Mouse (Mus musculus): ENCODE measurements around the gene Elavl1.
"Not testable (repeated sequence)": the region's sequence is repeated elsewhere in the genome, so short reads cannot be mapped to it uniquely, and the experiment has no call there.

The Elavl1 gene

DNA sequence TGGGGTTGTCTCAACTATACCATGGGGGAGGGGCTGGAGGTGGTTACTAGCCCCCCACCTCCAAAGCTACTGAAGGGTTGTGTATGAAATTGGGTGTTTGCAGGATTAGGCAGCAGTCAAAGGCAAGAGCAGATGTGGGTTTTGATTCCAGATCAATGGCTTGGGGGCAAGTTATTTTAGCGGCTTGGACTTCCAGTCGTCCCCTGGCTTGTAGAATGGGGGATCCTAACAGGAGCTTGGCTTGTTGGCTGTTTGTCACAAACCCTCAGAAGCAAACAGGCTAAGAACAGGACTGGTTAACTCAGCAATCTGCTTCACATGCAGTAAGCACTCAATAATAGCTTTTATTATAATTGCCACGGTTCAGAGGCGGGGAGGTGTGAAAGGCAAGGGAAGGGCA, 67.9 kb downstream of the Elavl1 start:
- DNase-seq = peak in 1 of 2 experiments; percentile 2

DNA sequence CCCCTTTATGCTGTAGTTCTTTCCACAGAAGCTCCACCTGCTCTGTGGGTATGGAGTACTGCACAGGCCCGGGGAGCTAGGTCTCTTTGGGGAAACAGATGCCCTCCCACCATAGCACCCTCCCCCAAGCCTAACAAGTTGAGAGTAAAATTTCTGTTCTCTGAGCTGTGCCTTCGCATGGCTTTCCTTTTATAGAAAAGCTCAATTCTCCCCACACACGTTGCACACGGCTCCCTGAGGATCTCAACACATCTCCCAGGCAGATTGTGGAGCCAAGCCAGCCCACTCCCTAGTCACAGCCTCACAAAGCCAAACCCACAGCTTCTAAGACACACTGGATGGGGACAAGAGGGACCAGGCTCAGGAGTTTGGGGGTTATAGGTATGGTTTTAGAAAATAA, 68.3 kb downstream of the Elavl1 start:
- DNase-seq = peak in 1 of 2 experiments; percentile 4

DNA sequence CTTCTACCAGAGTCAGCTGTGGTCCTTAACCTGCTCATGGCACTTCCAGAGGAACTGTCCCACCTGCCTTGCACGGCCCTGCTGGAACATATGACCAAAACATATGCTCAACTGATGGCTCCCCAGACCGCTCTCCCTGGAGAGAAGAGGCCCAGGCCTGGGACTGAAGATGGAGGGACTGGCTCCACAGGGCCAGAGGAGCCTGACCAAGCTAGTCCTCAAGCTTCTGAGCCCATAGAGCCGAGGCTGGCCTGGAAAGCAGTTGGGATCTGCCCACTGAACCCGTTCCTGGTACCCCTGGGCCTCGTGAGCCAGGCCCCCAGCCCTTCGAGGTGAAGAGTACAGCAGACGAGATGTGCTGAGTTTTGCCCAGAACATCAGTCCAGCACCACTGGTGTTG, 69.7 kb downstream of the Elavl1 start:
- not testable (repeated sequence) for DNase-seq

DNA sequence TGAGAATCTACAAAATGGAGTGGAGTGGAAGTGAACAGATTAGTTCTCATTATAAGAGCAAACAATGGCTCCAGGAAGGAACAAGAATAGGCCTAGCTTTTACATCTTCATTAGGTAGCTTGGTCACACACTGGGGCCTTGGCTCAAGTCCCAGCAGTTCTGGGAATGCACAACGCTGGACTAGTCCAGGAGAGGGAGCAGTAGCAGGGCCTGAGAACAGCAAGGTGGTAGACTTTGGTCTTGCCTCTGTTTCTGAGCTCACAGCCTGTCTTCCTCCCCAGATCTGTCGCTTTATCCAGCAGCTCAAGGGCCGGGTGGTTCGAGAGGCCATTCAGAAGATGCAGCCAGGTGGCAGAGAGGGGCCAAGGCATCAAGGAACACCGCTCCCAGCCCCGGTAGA, 71.2 kb downstream of the Elavl1 start:
- peak; percentile 77 to 90 for DNase-seq

DNA sequence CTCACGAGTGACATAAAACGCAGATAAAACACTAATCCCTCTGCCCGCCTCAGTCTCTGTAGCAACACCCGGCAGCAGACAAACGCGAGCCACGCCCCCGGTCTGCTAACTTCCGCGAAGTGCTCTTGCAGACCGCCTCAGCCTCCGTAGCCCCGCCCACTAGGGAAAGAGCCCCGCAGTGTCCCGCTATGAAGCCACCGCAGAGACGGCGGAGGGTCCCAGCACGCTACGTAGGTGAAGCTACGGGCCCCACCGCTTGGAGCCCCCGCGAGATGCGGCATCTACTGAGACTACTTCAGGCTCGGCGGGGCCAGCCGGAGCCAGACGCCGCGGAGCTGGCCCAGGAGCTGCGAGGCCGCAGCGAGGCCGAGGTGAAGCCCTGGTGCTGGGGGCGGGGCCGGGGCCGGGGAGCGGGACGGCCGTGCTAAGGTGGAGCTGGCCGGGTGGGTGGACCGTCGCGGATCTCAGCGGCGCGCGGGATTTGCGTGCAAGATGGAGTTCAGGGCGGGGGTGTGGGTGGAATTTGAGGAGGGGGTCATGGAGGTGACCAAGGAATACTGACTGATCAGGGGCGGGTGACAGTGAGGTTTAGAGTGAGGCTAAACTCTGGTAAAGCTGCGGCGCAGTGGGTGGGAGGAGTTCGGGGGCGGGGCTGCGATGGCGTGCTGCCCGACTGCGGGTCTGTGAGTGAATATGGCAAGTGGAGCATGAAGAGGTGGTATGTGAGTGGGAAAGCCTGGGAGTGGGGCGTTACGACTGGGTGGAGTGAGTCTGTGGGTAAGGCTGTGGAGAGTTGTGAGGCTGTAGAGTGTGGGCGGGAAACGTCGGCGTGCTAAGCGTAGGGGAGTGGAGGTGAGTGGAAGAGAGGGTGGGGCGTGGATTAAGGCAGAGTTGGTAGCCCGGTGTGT, 72.0 kb downstream of the Elavl1 start, which contains the start of gene Snapc2:
Gene Snapc2, plus strand, starts transcription at position 147 of the 908 bp plus-strand sequence.
- peak; percentile 95 to 97 for DNase-seq

DNA sequence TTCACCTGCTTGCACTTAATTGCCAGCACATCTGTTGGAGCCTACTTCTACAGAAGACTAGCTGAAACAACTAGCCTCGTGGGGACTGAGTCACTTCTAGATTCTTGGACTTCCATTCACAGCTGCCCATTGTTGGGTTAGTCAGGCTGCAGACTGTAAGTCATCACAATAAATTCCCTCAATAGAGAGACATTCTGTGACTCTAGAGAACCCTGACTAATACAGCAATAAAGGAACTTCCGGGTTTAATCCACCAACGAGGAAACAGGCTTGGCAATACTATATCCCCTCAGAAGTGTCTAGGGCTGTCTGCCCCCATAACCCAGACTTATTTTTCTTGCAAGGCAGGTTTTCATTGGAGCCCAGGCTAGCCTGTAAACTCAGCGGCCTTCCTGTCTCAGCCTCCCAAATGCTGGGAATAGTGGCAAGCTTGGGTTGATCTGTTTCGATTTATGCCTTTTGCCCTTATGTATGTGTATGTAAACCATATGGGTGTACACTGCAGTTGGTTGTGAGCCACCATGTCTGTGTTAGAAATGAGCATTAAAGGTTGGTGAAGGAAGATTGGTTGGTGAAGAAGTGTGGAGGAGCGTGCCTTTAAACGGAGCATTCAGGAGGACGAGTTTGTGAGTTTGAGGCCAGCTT, 73.0 kb downstream of the Elavl1 start:
- DNase-seq = peak in 1 of 2 experiments; percentile 6

DNA sequence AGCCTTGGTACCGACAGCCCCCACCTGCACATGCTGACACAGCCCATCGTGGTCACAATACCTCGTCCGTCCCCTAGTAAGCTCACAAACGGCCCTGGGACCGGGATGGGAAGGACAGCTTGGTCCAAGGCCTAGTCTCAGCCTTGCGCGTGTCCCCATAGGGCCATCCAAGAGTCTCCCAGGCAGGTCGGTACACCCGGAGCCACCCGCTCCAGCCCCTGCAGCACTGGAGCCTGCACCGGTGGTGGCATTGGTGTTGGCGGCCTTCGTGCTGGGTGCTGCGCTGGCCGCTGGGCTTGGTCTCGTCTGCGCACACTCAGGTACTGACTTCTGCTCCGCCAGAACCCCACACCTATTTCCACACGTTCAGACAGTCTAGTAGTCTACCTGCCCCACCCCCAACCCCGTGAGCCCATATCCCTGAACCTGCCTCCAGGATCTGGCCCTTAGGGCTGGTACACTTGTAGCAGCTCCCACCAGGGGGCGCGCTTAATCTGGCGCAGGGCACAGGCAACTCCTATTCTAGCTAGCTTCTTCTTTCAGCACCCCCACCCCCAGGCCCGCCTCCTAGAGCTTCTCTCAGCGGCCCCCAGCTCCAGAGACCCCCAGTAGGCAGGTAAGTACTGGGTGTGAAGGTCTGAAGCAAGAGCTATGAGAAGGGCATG, 74.8 kb downstream of the Elavl1 start:
- DNase-seq = peak; percentile 85 to 92

DNA sequence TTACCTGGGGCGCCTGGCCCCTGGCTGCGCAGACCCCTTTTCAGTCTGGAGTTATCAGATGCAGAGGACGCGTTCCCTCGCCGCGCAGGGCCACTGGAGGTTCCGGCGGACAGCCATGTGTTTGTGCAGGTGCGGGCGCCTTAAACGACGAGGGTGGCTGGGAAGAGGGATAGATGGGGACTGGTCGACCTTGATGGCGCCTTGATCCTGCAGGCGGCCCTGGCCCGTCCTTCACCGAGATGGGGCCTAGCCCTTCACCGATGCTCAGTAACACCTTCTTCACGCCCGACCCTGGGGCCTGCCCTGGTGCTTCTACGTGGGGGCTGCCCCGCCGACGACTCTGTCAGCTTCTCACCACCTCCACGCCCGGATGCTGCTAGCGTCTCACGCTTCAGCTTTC, 76.0 kb downstream of the Elavl1 start:
- DNase-seq = peak in 1 of 2 experiments; percentile 19

DNA sequence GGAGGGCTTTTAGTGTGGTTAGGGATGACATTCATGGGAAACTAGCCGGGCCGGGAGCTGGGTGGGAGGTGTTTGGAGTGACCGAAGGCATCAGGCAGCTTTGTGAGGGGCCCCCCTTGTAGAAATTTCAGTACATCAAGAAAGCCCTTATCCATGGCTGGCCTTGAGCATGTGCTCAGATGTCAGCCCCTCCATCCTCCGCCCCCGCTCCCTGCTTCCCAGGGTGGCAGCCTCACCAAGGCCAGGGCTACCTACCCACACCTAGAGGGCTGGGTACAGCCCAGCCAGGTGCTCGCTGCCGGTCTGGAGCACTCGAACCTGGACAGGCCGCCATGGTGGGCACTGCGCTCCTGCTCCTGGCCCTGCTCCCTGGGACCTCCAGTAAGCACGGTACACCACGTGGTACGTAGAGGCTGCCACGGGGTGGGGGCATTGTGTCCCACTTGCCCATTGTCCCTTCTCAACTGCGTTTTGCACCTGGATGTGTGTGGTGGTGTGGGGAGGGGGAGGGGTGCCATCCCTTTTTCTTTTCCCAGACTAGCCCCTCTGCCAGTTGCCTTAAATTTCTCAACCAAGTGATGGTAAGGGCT, 77.2 kb downstream of the Elavl1 start, which contains the start of gene Tgfbr3l:
Gene Tgfbr3l, plus strand, starts transcription at position 264 of the 590 bp plus-strand sequence.
- DNase-seq = no peak

DNA sequence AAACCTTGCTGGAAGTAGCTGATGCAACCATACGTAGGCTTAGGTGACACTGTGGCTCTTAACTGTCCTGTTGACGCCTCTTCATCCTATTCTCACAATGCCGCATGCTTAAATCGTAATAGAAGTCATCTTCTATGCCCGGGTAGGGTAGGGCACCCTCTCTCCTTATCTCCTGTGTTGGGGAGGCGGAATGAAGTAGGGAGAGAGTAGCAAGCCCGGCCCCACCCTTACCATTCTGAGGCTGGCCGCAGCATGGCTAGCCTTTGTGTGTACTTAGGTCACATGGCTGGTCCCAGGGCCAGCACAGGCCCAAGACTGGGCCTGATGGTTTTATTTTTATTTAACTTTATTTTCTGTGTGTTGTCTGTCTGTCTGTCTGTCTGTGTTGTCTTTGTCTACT, 78.0 kb downstream of the Elavl1 start:
- no peak for DNase-seq

DNA sequence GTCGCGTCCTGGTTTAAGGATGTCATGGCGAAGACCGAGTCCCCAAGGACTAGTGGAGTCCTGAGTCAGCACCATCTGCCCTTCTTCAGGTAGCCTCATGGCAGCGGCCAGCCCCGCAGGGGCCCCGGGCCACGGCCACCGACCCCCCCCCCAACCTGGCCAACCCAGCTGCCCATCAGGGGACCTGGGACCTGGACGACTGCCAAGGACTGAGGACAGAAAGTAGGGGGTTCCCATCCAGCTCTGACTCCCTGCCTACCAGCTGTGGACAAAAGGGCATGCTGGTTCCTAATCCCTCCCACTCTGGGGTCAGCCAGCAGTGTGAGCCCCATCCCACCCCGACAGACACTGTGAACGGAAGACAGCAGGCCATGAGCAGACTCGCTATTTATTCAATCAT, 79.5 kb downstream of the Elavl1 start:
- DNase-seq = peak in 1 of 2 experiments; percentile 40

DNA sequence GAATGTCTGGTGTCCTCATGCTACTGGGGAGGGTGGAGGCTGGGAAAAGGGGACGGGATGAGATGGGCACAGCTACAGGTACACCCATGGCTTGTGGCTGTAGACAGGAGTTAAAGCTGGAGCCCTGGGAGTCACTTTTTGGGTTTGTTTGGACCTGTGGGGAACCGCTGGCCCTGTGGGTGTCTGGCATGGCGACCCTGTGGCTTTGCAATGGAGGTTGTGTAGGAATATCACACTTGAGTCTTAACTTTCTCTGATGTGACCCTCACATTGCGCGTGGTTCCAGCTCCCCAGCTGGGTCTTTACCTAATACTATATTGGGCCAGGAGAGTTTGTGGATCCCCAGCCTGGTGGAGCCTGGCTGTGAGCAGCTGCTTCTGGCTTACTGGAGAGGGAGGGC, 80.2 kb downstream of the Elavl1 start:
- no peak for DNase-seq

DNA sequence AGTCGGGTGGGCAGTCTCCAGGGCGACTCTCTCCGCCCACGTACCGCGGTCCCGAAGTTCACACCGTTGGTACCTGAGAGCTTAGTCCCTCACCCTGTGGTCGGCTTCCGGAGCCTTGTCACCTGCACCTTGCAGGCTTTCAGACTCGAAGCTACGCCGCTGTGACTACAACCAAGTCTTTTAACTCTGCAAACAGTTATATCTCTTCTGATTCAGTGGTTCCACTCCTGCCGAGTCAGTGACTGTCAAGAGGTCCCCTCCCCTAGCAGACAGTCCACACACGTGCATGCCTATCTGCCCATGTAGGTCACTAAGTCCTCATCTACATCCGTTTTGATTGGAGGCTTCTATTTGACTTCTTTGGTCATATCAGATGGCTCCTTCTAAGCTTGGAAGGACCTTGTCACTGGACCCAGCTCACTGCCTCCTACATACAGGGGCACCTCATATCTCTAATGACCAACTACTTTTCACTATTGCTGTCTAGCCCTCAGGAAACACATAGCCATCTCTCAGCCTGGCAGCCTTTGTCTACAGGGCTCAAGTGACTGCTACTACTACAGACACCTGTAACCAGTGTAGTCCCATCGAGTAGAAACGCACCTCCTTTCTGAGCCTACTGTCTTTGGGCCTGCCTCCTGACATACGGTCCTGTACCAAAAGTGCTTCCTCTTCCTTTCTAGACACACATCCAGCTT, 85.9 kb downstream of the Elavl1 start:
- no peak for DNase-seq

DNA sequence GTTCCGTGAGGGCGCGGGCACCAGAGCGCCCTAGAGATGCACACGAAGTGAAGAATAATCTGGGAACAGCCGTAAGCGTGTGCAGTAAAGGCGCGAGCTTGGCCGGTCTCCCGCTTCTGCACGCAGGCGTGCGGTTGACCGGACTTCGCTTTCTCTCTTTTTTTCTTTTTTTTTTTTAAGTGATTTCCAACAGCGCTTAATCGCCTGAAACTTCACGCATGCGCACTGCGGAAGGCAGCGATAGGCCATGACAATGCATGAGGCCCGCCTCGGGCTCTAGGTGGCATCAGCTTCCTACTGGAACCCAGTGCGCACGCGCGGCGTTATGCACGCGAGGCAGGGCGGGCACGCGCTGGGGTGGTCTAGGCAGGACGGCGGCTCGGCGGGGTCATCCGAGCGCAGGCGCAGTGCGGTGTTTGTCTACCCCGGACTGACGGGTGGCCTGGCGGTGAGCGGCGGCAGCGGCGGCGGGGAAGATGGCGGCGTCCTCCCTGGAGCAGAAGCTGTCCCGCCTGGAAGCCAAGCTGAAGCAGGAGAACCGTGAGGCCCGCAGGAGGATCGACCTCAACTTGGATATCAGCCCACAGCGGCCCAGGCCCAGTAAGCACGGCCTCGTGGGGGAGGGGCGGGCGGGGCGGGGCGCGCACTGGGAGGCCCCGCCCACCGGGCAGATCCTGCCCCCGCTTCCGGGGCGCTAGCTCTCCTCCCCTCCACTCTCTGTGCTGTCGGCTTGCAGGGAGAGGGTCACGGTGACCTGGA, 86.6 kb downstream of the Elavl1 start, which contains the start of the genes Map2k7 and Gm49320:
Gene Map2k7, plus strand, starts transcription at position 307 of the 759 bp plus-strand sequence.
Gene Gm49320, plus strand, starts transcription at position 432 of the 759 bp plus-strand sequence.
- DNase-seq = peak; percentile 100

DNA sequence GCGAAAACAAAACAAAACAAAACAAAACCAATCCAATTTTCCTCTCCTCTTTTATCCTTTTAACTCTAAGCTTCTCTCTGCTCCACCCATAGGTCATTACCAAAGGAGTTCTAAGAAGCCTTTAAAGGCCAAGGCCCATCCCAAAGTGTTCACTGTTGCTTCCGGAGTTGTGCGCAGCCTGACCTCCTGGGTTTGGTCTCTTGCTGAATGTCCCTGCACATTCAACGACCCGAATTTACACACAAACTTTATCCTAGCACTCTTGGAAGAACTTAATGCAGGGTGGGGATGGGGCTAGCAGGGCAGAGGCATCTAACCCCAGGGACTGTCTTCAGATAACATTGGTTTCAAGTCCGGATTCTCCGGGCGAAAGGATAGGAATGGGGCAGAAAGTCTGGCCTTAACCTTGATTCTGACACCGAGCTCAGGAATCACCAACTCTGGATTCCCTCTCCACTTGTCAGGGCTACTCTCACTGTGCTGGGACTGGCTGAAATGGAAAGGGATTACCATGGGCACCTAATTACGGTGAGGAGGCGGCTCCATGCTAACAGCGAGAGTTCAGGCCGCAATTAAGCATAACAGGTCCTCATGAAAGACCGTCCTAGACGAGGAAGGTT, 87.3 kb downstream of the Elavl1 start:
- DNase-seq = no peak
